Mouse (Mus musculus): ENCODE data around the gene Igsf3.

- TF ChIP-seq CTCF (IDR thresholded peaks at IDR 0.05; ENCODE audit: insufficient read depth, low read depth, low read length) (no peak), POLR2A (IDR thresholded peaks at IDR 0.05; ENCODE audit: insufficient read depth, low read depth, low read length) (no peak)
These were observed 13.3 kb upstream of the Igsf3 start for GRCm38 (mm10) chr3:101363574-101363973.

Measured in olfactory bulb, adult 2 months (tissue).